Mouse (Mus musculus) cerebellum, adult 9-11 months (tissue): ENCODE measurements around the gene Irf6.

Source experiments
- DNase-seq: peaks from one replicate; pipeline ENCODE4 v3.0.0; 2022

The Irf6 gene

GRCm38 (mm10) chr1:193152872-193153271, at the start of gene Irf6:
Irf6 (plus strand) TSS chr1:193153111.
- DNase-seq = no peak

GRCm38 (mm10) chr1:193112093-193112492, 40.8 kb upstream of the Irf6 start:
- no peak for DNase-seq

GRCm38 (mm10) chr1:193122793-193123192, 30.1 kb upstream of the Irf6 start:
- no peak for DNase-seq

DNA sequence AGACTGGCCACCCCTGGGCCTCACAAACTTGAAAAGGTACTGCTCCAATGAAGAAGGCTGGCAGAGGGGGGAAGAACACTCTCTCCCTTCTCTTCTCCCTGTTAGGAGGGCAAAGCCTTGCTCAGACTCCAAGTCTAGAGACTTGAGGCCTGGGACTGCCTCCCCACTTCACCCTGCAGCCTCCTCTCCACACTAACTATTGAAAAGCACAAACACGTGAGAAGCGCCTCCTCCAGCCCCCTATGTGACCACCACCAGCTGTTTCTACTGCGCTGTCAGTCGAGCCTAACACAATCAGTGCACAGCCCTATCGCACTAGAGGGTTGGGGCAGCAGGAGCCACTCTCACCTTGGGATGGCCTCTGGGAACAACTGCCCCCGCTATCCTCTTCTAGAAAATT, 29.6 kb upstream of the Irf6 start:
- DNase-seq = no peak

GRCm38 (mm10) chr1:193125835-193126234, 27.1 kb upstream of the Irf6 start:
- DNase-seq = no peak

GRCm38 (mm10) chr1:193128055-193128454, 24.9 kb upstream of the Irf6 start:
- DNase-seq = no peak

- DNase-seq = no peak
These were observed 23.6 kb upstream of the Irf6 start for GRCm38 (mm10) chr1:193129321-193129720.

DNA sequence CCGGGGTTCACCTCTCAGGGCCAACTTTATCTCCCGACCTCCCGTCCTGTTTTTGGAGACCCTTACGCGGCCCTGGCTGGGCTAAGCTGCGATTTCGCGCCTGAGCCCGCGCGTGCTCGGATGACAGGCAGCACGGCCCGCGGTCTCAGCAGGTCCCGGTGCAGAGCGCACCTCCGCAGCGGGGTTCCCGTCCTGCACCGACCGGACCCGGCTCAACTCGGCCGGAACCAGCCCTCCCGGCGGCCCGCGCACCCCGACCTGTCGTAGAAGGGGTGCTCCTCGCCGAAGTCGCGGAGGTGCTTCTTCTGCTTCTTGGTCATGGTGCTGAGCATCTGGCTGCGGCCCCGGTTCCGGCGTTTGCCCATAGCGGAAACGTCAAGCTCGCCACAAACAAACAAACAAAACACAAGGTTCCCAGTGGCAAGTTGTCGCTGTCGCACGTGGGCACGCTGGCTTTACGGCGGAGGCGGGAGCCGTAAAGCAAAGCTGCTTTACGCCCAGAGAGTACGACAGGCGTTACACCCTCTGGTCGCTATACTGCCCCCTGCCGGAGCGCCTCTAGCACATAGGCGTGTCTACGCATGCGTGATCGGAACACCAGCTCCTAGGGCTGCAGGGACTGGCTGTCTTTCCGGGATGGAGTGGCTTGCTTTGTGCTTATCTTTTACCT, 23.0 kb upstream of the Irf6 start, which contains the start of gene Diexf:
TSS of gene Diexf (minus strand) at position 487 of the 670 bp plus-strand sequence.
- peak; percentile 95 for DNase-seq

GRCm38 (mm10) chr1:193130456-193130825, 22.5 kb upstream of the Irf6 start:
- no peak for DNase-seq

- DNase-seq = no peak
These were observed 22.1 kb upstream of the Irf6 start for GRCm38 (mm10) chr1:193130839-193131238.

DNA sequence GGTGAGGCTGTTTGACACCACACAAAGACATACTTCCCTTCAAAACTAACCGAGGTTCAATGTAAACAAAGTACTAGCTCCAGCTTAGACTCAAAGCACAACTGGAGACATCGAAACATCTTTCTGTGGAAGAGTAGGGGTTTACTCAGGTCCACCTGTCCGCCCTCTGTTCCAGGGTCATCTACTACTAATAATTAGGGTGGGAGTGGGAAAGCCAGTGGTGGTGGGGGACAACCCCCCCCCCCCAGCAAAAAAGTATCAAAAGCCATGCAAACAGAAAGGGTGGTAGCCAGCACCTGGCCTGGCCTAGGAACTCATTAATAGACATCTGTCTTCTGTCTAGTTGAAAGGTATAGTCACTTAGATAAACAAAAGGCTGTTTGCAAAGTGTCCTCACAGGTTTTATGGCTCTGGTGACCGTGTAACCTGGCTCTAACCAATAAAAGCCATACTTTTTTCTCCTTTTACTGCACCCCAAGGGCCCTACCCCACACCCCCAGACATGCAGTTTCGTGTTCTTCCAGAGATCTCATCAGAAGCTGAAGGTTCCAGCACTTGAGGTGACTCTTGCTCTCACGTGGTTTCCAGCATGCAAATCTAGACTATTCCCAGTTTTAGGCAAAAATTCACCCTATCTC, 21.5 kb upstream of the Irf6 start:
- no peak for DNase-seq

GRCm38 (mm10) chr1:193132385-193132784, 20.5 kb upstream of the Irf6 start:
- DNase-seq = no peak

- no peak for DNase-seq
These were observed 19.2 kb upstream of the Irf6 start for GRCm38 (mm10) chr1:193133726-193134125.

DNA sequence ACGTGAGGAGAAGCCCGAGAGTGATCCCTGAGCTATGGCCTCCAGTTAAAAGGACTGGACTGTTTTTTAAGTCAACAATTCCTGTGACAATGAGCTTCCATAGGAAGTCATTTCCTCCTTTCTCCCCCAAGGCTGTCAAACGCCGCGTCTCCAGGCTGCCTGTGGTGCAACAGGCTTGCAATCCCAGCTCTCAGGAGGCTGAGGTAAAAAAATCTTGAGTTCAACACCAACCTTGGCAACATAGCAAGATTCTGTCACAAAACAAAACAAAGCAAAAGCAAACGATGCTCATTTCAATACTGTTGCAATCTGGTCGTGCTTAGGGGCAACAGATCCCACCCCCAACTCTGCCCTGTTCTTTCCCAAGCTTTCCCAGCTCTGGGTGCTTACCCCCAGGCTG, 14.8 kb upstream of the Irf6 start:
- no peak for DNase-seq

DNA sequence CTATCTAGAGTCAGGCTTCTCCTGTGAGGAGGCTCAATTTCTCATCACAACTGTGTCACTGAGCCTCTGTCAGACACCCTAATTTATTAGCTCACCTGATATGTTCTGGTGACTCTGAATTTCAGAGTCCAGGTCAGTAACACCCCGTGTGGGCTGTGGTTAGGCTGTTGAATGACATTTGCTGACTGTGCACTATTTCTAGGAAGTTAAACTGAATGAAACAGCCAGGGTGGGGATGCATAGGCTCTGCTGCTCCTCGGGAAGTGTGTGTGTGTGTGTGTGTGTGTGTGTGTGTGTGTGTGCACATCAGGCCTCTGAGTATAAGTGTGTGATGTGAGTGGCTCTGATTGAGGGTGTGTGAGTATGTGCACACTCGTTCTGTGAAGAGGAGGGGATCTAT, 14.2 kb upstream of the Irf6 start:
- DNase-seq = no peak

GRCm38 (mm10) chr1:193141118-193141517, 11.8 kb upstream of the Irf6 start:
- DNase-seq = no peak

- no peak for DNase-seq
These were observed 10.3 kb upstream of the Irf6 start for GRCm38 (mm10) chr1:193142517-193143062.

- DNase-seq = peak; percentile 36
These were observed 8.4 kb upstream of the Irf6 start for GRCm38 (mm10) chr1:193144516-193144915.

DNA sequence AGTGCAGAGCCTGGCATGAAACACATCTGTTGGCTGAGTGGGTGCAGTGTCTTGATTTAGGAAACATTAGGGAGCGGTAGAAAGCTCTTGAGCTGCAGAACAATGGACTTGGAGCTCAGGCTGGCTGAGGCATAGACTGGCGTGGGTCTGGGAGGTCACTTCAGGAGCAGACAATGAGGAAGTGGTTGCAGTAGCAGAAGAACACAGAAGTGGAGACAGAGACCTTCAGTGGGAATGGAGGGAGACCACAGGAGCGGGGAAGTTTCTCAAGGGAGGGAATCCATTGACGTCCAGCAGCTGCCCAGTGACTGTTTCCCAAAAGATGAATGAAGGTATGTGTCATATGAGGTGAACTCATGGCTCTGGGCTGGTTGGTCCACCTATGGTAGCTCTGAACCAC, 7.8 kb upstream of the Irf6 start:
- DNase-seq = no peak

DNA sequence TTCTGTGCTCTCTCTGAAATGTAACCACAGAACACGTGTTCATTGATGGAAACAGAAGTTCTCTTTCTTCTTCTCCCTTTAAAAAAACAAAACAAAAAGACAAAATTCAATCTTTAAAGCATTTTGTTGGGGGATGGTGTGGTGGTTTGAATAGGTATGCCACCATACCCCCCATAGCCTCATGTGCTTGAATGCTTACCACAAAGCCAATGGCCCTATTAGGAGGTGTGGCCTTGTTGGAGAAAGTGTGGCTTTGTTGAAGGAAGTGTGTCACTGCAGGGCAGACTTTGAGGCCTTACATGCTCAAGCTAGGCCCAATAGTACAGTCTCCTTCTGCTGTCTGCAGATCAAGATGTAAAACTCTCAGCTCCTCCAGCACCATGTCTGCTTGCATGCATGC, 6.5 kb upstream of the Irf6 start:
- DNase-seq = no peak

DNA sequence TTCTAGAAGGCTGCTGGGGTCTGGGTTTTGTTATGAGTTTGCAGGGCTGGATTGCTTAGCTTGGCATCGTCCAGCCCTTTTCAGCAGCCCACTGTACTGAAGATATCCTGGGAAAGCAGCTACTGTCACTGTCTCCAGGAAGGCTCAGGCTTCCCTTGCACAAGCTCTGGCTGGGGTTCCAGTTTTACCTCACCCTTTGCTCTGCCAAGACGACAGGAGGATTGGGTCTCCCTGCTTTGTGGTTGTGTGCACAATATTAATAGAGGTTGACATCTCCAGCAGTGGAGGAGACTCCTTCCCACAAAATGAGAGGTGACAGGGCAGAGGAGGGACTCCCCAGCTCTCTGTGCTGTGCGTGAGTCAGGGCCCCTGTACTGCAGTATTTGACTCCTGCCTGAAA, 3.7 kb upstream of the Irf6 start:
- DNase-seq = no peak

- DNase-seq = no peak
These were observed 1.8 kb upstream of the Irf6 start for GRCm38 (mm10) chr1:193151134-193151533.

- DNase-seq = no peak
These were observed 650 bp downstream of the Irf6 start for GRCm38 (mm10) chr1:193153561-193153960.

- no peak for DNase-seq
These were observed 3.6 kb downstream of the Irf6 start for GRCm38 (mm10) chr1:193156316-193157110.
